Mouse (Mus musculus) retina, postnatal 1 day (tissue): Measurements from ENCODE around the gene Gm21789.
"Not testable (repeated sequence)": the region's sequence is repeated elsewhere in the genome, so short reads cannot be mapped to it uniquely, and the experiment has no call there.

Source experiments
- DNase-seq: peaks from one replicate; pipeline ENCODE4 v3.0.0-alpha.2; 2012

Gene Gm21789

DNA sequence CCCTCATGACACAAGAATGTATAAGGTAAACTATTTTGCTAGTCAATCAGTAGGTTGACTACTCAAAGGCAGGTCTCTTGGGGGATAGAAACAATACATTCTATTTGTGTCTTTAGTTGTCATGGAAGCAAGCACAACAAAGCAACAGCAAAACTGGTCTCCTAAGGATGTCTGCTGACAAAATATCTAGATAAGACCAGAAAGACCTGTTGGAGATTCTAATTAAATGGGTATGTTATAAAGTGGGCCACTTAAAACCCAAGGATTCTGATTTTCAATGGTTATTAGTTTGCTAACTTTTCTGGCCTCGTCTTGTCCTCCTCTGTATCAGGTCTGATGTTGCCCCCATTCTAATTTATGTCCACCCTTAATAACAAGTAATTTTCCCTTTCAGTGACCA is at the start of gene Gm21789:
Gene Gm21789, plus strand, starts transcription at position 301 of the 400 bp plus-strand sequence.
- not testable (repeated sequence) for DNase-seq

DNA sequence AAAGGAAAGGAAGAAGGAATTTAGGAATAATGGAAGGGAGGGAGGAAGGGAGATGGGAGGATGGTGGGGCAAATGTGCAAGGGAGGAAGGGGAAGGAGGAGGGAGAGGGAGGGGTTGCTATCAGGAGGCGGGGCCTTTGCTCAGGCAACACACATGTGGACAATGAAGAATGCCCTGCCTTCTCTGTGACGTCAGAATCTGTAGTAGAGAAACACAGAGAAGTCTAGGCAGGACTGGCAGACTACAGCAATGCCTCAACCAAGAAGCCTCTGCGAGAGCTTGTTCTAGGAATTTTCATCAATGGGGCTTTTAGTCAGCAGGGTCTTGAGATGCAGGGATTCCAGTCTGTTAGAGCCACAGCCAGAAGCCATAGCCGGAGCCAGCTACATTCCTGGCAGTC is 47.2 kb upstream of the Gm21789 start, which contains the start of gene Btbd35f30:
Gene Btbd35f30, plus strand, starts transcription at position 301 of the 400 bp plus-strand sequence.
- not testable (repeated sequence) for DNase-seq

DNA sequence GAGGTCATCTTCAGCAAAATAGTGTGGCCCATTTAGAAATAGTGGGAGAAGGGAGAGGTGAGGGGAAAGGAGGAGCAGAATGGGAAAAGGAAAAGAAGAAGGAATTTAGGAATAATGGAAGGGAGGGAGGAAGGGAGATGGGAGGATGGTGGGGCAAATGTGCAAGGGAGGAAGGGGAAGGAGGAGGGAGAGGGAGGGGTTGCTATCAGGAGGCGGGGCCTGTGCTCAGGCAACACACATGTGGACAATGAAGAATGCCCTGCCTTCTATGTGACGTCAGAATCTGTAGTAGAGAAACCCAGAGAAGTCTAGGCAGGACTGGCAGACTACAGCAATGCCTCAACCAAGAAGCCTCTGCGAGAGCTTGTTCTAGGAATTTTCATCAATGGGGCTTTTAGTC is 32.0 kb downstream of the Gm21789 start, which contains the start of gene Btbd35f5:
Gene Btbd35f5, plus strand, starts transcription at position 301 of the 400 bp plus-strand sequence.
- DNase-seq = not testable (repeated sequence)
